Mouse (Mus musculus): ENCODE measurements at regions not wholly inside any gene's neighbourhood (a gene's known extent, or its start where the extent isn't known, plus 50 kb on each side); places are given as distances from the start of the nearest gene placed in this dataset.

DNA sequence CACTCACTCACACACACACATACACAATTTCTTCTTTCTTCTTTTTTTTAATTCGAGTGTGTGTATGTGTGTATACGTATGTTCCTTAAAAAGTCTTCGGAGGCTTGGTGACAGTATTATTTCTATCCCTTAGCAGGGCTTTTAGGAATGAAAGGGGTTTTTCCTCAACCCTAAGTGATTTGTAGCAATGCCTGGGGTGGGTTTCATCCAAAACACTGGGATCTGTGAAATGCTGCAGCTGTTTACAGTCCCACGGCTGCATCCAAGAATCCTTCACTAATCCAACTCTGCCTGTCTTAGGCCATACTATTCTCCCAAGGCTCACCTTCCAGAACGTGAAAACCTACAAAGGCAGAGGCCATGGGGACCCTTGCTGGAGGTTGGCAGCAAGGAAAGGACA is 116.6 kb downstream of the Tmem17 start:
- 91% methylated on average over 5 of the region's 5 CpGs for WGBS
- H3K36me3 ChIP-seq (ENCODE audit: control insufficient read depth, insufficient read depth, low read length) = no peaks in the 10 kb centered on the region
- TF ChIP-seq POLR2A (IDR thresholded peaks at IDR 0.05; ENCODE audit: low read depth, low read length) (no peak), CTCF (IDR thresholded peaks at IDR 0.05; ENCODE audit: extremely low read depth, insufficient read depth, insufficient read length, insufficient replicate concordance) (no peak)
- no peak overlapping the region for H3K4me3 ChIP-seq (ENCODE audit: extremely low read depth, insufficient read depth, insufficient read length)
- H3K27me3 ChIP-seq (ENCODE audit: control insufficient read depth, insufficient read depth, low read length) = no peaks in the 10 kb centered on the region
- no peaks in the 10 kb centered on the region; the same call in 1 of the 2 replicates for H3K4me1 ChIP-seq (ENCODE audit: control insufficient read depth, insufficient read depth, insufficient read length)
- no peak for DNase-seq (ENCODE audit: low read depth in 1 of 2, low spot score in 2 of 2)
- peak overlapping the region; percentile 39; the same call in 1 of the 2 replicates for H3K27ac ChIP-seq (ENCODE audit: insufficient read depth, low read length)

DNA sequence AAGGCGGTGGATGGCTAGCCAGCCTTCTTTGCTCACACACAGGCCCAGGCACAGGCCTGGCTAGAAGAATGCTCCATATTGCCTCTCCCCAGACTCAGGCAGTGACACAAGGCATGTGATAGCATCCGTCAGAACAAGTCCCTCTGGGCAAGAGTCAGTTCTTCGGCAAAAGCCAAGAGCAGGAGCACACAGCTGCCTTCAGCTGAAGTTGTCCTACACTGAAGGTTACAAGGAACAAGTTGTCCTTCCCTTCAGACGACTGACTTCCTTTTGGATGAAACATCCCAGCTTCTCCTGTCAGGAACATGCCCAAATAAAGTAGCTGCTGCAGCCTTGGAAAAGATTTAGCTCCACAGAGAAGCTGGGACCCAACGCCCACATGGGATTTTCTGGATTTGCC is 117.1 kb downstream of the Tmem17 start:
- H3K27ac ChIP-seq (ENCODE audit: insufficient read depth, low read length) = peak overlapping the region; percentile 39; the same call in 1 of the 2 replicates

DNA sequence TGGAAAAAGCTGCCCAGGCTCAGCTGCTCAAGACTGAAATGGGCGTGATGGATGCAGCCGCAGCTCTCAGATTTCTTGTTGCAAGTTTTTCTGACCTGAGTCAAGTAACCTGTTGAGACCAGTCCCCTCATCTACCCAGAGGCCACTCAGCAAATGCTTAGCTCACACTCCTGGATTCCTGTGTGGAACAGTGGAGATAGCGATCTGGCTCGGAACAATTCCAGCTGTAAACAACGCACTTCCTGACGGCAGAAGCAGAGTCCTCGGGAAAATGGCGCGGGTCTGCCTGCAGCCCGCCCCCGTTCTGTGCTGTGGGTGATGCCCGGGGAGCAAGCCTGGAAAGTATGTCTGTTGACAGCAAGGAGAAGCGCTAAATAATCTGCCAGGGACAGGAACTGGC is 117.7 kb downstream of the Tmem17 start:
- DNase-seq (ENCODE audit: low read depth in 1 of 2, low spot score in 2 of 2) = no peak
- Histone ChIP-seq H3K36me3 (ENCODE audit: control insufficient read depth, insufficient read depth, low read length) (no peaks in the 10 kb centered on the region), H3K4me1 (ENCODE audit: control insufficient read depth, insufficient read depth, insufficient read length) (no peaks in the 10 kb centered on the region; the same call in 1 of the 2 replicates), H3K27ac (ENCODE audit: insufficient read depth, low read length) (peak overlapping the region; percentile 44), H3K27me3 (ENCODE audit: control insufficient read depth, insufficient read depth, low read length) (no peaks in the 10 kb centered on the region), H3K4me3 (ENCODE audit: extremely low read depth, insufficient read depth, insufficient read length) (no peak overlapping the region)
- 59% methylated on average over 13 of the region's 13 CpGs for WGBS
- TF ChIP-seq POLR2A (IDR thresholded peaks at IDR 0.05; ENCODE audit: low read depth, low read length) = no peak
- no peak for TF ChIP-seq CTCF (IDR thresholded peaks at IDR 0.05; ENCODE audit: extremely low read depth, insufficient read depth, insufficient read length, insufficient replicate concordance)

More for the DNA sequence above, 117.1 kb downstream of the Tmem17 start:
- WGBS = 82% methylated on average over 5 of the region's 5 CpGs
- no peak for TF ChIP-seq POLR2A (IDR thresholded peaks at IDR 0.05; ENCODE audit: low read depth, low read length)
- no peak for TF ChIP-seq CTCF (IDR thresholded peaks at IDR 0.05; ENCODE audit: extremely low read depth, insufficient read depth, insufficient read length, insufficient replicate concordance)
- Histone ChIP-seq H3K4me3 (ENCODE audit: extremely low read depth, insufficient read depth, insufficient read length) (no peak overlapping the region), H3K36me3 (ENCODE audit: control insufficient read depth, insufficient read depth, low read length) (no peaks in the 10 kb centered on the region), H3K27me3 (ENCODE audit: control insufficient read depth, insufficient read depth, low read length) (no peaks in the 10 kb centered on the region), H3K4me1 (ENCODE audit: control insufficient read depth, insufficient read depth, insufficient read length) (no peaks in the 10 kb centered on the region; the same call in 1 of the 2 replicates)
- no peak for DNase-seq (ENCODE audit: low read depth in 1 of 2, low spot score in 2 of 2)

DNA sequence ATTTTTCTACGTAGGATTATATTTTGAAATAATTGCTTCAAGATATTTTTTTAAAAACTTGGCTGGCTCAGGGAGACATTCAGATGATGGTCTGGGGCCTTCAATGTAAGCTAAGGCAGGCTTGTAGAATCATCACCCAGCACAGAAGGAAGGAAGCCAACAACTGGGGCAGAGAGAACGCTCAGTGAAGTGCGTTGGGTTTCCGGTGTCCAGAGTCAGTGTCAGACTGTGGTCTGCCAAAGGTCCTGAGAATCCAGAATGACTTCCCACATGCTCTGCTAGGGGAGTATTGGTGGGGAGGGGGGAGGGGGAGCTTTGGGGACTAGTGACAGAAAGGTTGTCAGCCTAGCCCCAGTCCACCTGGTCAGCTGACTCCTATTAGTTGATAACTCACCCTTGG is 118.1 kb downstream of the Tmem17 start:
- no peak for DNase-seq (ENCODE audit: low read depth in 1 of 2, low spot score in 2 of 2)
- H3K4me1 ChIP-seq (ENCODE audit: control insufficient read depth, insufficient read depth, insufficient read length) = no peaks in the 10 kb centered on the region; the same call in 1 of the 2 replicates
- 59% methylated on average over 4 of the region's 4 CpGs for WGBS
- no peaks in the 10 kb centered on the region for H3K27me3 ChIP-seq (ENCODE audit: control insufficient read depth, insufficient read depth, low read length)
- H3K4me3 ChIP-seq (ENCODE audit: extremely low read depth, insufficient read depth, insufficient read length) = no peak overlapping the region
- TF ChIP-seq CTCF (IDR thresholded peaks at IDR 0.05; ENCODE audit: extremely low read depth, insufficient read depth, insufficient read length, insufficient replicate concordance) (no peak), POLR2A (IDR thresholded peaks at IDR 0.05; ENCODE audit: low read depth, low read length) (no peak)
- peak overlapping the region; percentile 44 for H3K27ac ChIP-seq (ENCODE audit: insufficient read depth, low read length)
- H3K36me3 ChIP-seq (ENCODE audit: control insufficient read depth, insufficient read depth, low read length) = no peaks in the 10 kb centered on the region

DNA sequence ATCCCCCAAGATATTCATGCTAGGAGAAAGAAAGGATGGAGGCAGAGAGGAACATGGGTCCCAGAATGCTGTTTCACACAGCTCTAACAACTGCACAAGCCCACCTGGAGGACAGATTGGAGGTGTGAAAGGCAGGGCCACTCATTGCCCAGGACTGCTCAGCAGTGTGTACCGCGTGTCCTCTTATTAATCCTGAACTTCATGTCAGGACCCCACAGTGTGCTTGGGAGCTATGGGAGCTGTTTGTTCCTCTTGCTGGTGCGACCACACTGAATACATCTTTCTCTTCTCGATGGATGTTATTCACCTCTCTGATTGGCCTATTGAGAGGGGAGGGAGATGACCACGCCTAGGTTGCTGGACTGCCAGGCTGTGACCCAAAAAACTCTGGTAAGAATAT is 119.1 kb downstream of the Tmem17 start:
- Histone ChIP-seq H3K4me3 (ENCODE audit: extremely low read depth, insufficient read depth, insufficient read length) (no peak overlapping the region), H3K27me3 (ENCODE audit: control insufficient read depth, insufficient read depth, low read length) (no peaks in the 10 kb centered on the region), H3K27ac (ENCODE audit: insufficient read depth, low read length) (no peak overlapping the region), H3K36me3 (ENCODE audit: control insufficient read depth, insufficient read depth, low read length) (no peaks in the 10 kb centered on the region), H3K4me1 (ENCODE audit: control insufficient read depth, insufficient read depth, insufficient read length) (no peaks in the 10 kb centered on the region; the same call in 1 of the 2 replicates)
- TF ChIP-seq CTCF (IDR thresholded peaks at IDR 0.05; ENCODE audit: extremely low read depth, insufficient read depth, insufficient read length, insufficient replicate concordance) (no peak), POLR2A (IDR thresholded peaks at IDR 0.05; ENCODE audit: low read depth, low read length) (no peak)
- no peak for DNase-seq (ENCODE audit: low read depth in 1 of 2, low spot score in 2 of 2)
- WGBS = 83% methylated on average over 5 of the region's 5 CpGs

DNA sequence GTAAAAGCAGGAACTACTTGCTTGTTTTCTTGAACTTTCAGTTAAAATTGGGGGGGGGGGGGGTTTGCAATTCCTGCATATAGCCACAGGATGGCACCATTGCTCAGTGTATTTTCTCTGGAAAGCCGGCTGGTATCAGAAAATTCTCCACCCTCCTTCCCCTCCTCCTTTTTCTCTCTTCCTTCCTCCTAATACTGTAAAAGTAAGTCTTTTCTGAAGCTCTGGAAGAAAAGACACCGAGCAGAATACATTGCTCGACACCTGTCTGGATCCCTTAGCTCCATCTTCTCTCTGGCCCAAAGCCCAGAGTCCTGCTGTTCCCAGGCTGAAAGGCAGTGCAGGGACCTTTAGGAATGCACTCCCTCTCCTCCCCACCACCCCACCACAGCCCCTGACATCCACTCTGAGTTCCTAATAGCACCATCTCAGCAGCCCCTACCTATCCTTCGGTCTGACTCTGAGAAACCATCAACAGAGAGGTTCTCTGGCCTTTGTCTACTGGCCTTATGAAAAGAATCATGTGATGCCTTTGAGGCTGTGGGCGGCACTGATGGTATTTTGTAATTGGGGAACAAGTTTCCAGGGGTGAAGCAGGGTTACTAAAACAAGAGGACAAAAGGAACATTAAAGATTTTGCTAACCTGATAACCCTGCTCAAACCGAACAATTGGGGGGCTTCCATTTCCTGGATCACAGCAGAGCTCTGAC is 119.9 kb downstream of the Tmem17 start:
- no peak overlapping the region for H3K27ac ChIP-seq (ENCODE audit: insufficient read depth, low read length)
- DNase-seq (ENCODE audit: low read depth in 1 of 2, low spot score in 2 of 2) = peak in 1 of 2 experiments; percentile 28

DNA sequence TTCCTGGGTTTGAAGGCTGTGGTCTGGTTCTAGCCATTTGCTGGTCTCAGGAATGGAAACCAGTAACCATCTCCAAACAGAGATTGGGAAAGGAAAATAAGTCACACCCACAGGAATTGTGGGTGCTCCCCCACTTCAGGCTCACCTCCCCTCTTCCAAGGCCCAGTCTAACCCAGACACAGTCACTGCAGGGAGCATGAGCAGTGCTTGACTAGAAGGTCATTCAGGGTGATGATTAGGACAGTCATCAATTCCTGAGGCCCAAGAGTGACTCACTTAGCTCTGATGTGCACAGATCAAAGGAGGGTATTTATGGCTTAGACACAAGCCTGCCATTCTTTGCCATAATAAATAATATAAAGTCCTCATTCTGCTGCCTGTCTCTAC is 120.4 kb downstream of the Tmem17 start:
- TF ChIP-seq CTCF (IDR thresholded peaks at IDR 0.05; ENCODE audit: extremely low read depth, insufficient read depth, insufficient read length, insufficient replicate concordance) (no peak), POLR2A (IDR thresholded peaks at IDR 0.05; ENCODE audit: low read depth, low read length) (no peak)
- no peaks in the 10 kb centered on the region for H3K27me3 ChIP-seq (ENCODE audit: control insufficient read depth, insufficient read depth, low read length)
- H3K27ac ChIP-seq (ENCODE audit: insufficient read depth, low read length) = no peak overlapping the region
- H3K4me1 ChIP-seq (ENCODE audit: control insufficient read depth, insufficient read depth, insufficient read length) = no peaks in the 10 kb centered on the region; the same call in 1 of the 2 replicates
- no peak overlapping the region for H3K4me3 ChIP-seq (ENCODE audit: extremely low read depth, insufficient read depth, insufficient read length)
- DNase-seq (ENCODE audit: low read depth in 1 of 2, low spot score in 2 of 2) = no peak
- H3K36me3 ChIP-seq (ENCODE audit: control insufficient read depth, insufficient read depth, low read length) = no peaks in the 10 kb centered on the region

More for the DNA sequence above, 119.9 kb downstream of the Tmem17 start:
- Histone ChIP-seq H3K4me1 (ENCODE audit: control insufficient read depth, insufficient read depth, insufficient read length) (no peaks in the 10 kb centered on the region; the same call in 1 of the 2 replicates), H3K4me3 (ENCODE audit: extremely low read depth, insufficient read depth, insufficient read length) (no peak overlapping the region), H3K36me3 (ENCODE audit: control insufficient read depth, insufficient read depth, low read length) (no peaks in the 10 kb centered on the region), H3K27me3 (ENCODE audit: control insufficient read depth, insufficient read depth, low read length) (no peaks in the 10 kb centered on the region)
- TF ChIP-seq CTCF (IDR thresholded peaks at IDR 0.05; ENCODE audit: extremely low read depth, insufficient read depth, insufficient read length, insufficient replicate concordance) (peak; percentile 34; the same call in 1 of the 2 replicates), POLR2A (IDR thresholded peaks at IDR 0.05; ENCODE audit: low read depth, low read length) (no peak)
- WGBS = 22% methylated on average over 6 of the region's 6 CpGs

Data from spleen, adult 2 months (tissue).